Mouse (Mus musculus) thymus, postnatal 0 days (tissue): ENCODE results near the gene Iqgap1. TPM values are rescaled to one million over a fixed set of nuclear protein-coding genes. Genes with fewer than 3 reads are reported as not detected.

Experiments used
- DNase-seq: peaks from one replicate; pipeline ENCODE4 v3.0.0-alpha.2; 2015; ENCODE audit warnings: low spot score
- polyA plus RNA-seq: library from polyadenylated mRNA; unstranded; fragments of >200 nt; fragmentation: Nextera tagmentation; extraction: Ambion mirVana; gene quantifications from 2 replicates; pipeline ENCODE4 v1.2.1, GENCODE M21; 2015

Iqgap1 gene
- polyA plus RNA-seq, 1 experiment from 2014 or later, result 104 TPM

GRCm38 (mm10) chr7:80843910-80844640 is 18.3 kb upstream of the Iqgap1 start:
- no peak for DNase-seq

GRCm38 (mm10) chr7:80843176-80843575 is 17.4 kb upstream of the Iqgap1 start:
- no peak for DNase-seq

GRCm38 (mm10) chr7:80842132-80842531 is 16.4 kb upstream of the Iqgap1 start:
- no peak for DNase-seq

- DNase-seq, result no peak
Observed at GRCm38 (mm10) chr7:80840937-80841336, 15.2 kb upstream of the Iqgap1 start.

GRCm38 (mm10) chr7:80840241-80840640 is 14.5 kb upstream of the Iqgap1 start:
- no peak for DNase-seq

GRCm38 (mm10) chr7:80839755-80840154 is 14.0 kb upstream of the Iqgap1 start:
- no peak for DNase-seq

- DNase-seq, result no peak
Observed at GRCm38 (mm10) chr7:80838247-80838646, 12.5 kb upstream of the Iqgap1 start.

- DNase-seq, result no peak
Observed at GRCm38 (mm10) chr7:80837736-80838135, 12.0 kb upstream of the Iqgap1 start.

- no peak for DNase-seq
Observed at GRCm38 (mm10) chr7:80835984-80836652, 10.3 kb upstream of the Iqgap1 start.

- DNase-seq, result no peak
Observed at GRCm38 (mm10) chr7:80833651-80834532, 8.1 kb upstream of the Iqgap1 start.

GRCm38 (mm10) chr7:80832996-80833650 is 7.3 kb upstream of the Iqgap1 start:
- DNase-seq, result peak; percentile 93

GRCm38 (mm10) chr7:80832191-80832590 is 6.4 kb upstream of the Iqgap1 start:
- peak; percentile 70 for DNase-seq

GRCm38 (mm10) chr7:80830193-80830803 is 4.5 kb upstream of the Iqgap1 start:
- no peak for DNase-seq

GRCm38 (mm10) chr7:80828146-80828860 is 2.5 kb upstream of the Iqgap1 start:
- peak; percentile 72 for DNase-seq

- no peak for DNase-seq
Observed at GRCm38 (mm10) chr7:80823875-80824682, 1.7 kb downstream of the Iqgap1 start.

GRCm38 (mm10) chr7:80823267-80823666 is 2.5 kb downstream of the Iqgap1 start:
- no peak for DNase-seq

GRCm38 (mm10) chr7:80820838-80821237 is 4.9 kb downstream of the Iqgap1 start:
- no peak for DNase-seq

- no peak for DNase-seq
Observed at GRCm38 (mm10) chr7:80816641-80817040, 9.1 kb downstream of the Iqgap1 start.

GRCm38 (mm10) chr7:80813397-80813796 is 12.4 kb downstream of the Iqgap1 start:
- no peak for DNase-seq
